Mouse (Mus musculus) liver, embryonic 12.5 days (tissue): ENCODE results near the gene Ndufc2. TPM values are rescaled to one million over a fixed set of nuclear protein-coding genes. Genes with fewer than 3 reads are reported as not detected.
"Not testable (repeated sequence)": the region's sequence is repeated elsewhere in the genome, so short reads cannot be mapped to it uniquely, and the experiment has no call there.

ENCODE experiments used
- ATAC-seq: fragments of 200-750 bp; cut with Nextera tagmentation; 2 replicates; pipeline ENCODE4 v1.8.0; 2017; ENCODE audit warnings: moderate number of reproducible peaks, mild to moderate bottlenecking, moderate library complexity
- H3K27ac ChIP-seq: fragments of 300-500 bp; sonication (generic); 2 replicates; pipeline ENCODE4 v1.5.1; 2016; ENCODE audit warnings: mild to moderate bottlenecking
- H3K27me3 ChIP-seq: fragments of 300-500 bp; sonication (generic); replicated peaks from 2 replicates; pipeline ENCODE4 v1.6.1; 2016; ENCODE audit warnings: mild to moderate bottlenecking, moderate library complexity
- H3K36me3 ChIP-seq: fragments of 300-500 bp; sonication (generic); 2 replicates; pipeline ENCODE4 v1.6.1; 2016; ENCODE audit warnings: mild to moderate bottlenecking, moderate library complexity
- H3K4me1 ChIP-seq: fragments of 300-500 bp; sonication (generic); 2 replicates; pipeline ENCODE4 v1.6.1; 2016
- H3K4me2 ChIP-seq: fragments of 300-500 bp; sonication (generic); 2 replicates; pipeline ENCODE4 v1.6.1; 2016; ENCODE audit warnings: mild to moderate bottlenecking, moderate library complexity
- H3K4me3 ChIP-seq: fragments of 300-500 bp; sonication (generic); 2 replicates; pipeline ENCODE4 v1.5.1; 2016; ENCODE audit warnings: mild to moderate bottlenecking, moderate library complexity
- H3K9ac ChIP-seq: fragments of 300-500 bp; sonication (generic); 2 replicates; pipeline ENCODE4 v1.6.1; 2016; ENCODE audit warnings: mild to moderate bottlenecking, moderate library complexity
- H3K9me3 ChIP-seq: fragments of 300-500 bp; sonication (generic); replicated peaks from 2 replicates; pipeline ENCODE4 v1.6.1; 2016; ENCODE audit warnings: mild to moderate bottlenecking, moderate library complexity
- WGBS: fragments of 180-500 bp; shearing (Covaris S2); methylation state at CpG from one replicate; pipeline ENCODE4 v1.1.7; 2016; ENCODE audit not compliant: insufficient replicate concordance; 5-methylcytosine and 5-hydroxymethylcytosine counted together
- polyA plus RNA-seq: library from polyadenylated mRNA; unstranded; fragments of >200 nt; fragmentation: Nextera tagmentation; extraction: Ambion mirVana; gene quantifications from 2 replicates; pipeline ENCODE4 v1.2.1, GENCODE M21; 2016

Gene Ndufc2
- polyA plus RNA-seq, 1 experiment from 2014 or later: 249 TPM

GRCm38 (mm10) chr7:97433517-97433916, 33.7 kb downstream of the Ndufc2 start:
- not testable (repeated sequence) for ATAC-seq, H3K36me3 ChIP-seq, H3K4me3 ChIP-seq, H3K27me3 ChIP-seq, H3K4me1 ChIP-seq, H3K4me2 ChIP-seq, H3K9ac ChIP-seq, H3K9me3 ChIP-seq, H3K27ac ChIP-seq
- 62% methylated on average over 3 of the region's 3 CpGs for WGBS

- Histone ChIP-seq H3K27me3 (no peaks in the 10 kb centered on the region), H3K4me2 (no peak overlapping the region)
- WGBS: 64% methylated on average over 10 of the region's 10 CpGs
Measured at GRCm38 (mm10) chr7:97434517-97434916, 34.7 kb downstream of the Ndufc2 start.

GRCm38 (mm10) chr7:97438986-97439385, 39.2 kb downstream of the Ndufc2 start:
- no peak overlapping the region for H3K4me2 ChIP-seq
- no peaks in the 10 kb centered on the region for H3K36me3 ChIP-seq
- ATAC-seq: no peak
- H3K27me3 ChIP-seq: no peaks in the 10 kb centered on the region
- no peak overlapping the region for H3K4me3 ChIP-seq
- peaks cover 12% of the 10 kb centered on the region for H3K9me3 ChIP-seq
- H3K9ac ChIP-seq: no peak overlapping the region
- H3K4me1 ChIP-seq: no peaks in the 10 kb centered on the region
- H3K27ac ChIP-seq: no peak overlapping the region

More at GRCm38 (mm10) chr7:97434517-97434916, 34.7 kb downstream of the Ndufc2 start:
- Histone ChIP-seq H3K4me3 (no peak overlapping the region), H3K4me1 (0 out of 2 replicates have a peak, but pooled peaks cover 4% of the 10 kb centered on the region), H3K9ac (no peak overlapping the region), H3K9me3 (no peaks in the 10 kb centered on the region), H3K27ac (no peak overlapping the region), H3K36me3 (no peaks in the 10 kb centered on the region)
- ATAC-seq: no peak

- Histone ChIP-seq H3K36me3 (no peaks in the 10 kb centered on the region), H3K27me3 (no peaks in the 10 kb centered on the region), H3K27ac (no peak overlapping the region), H3K9ac (no peak overlapping the region), H3K4me2 (no peak overlapping the region), H3K4me3 (no peak overlapping the region), H3K9me3 (peaks cover 4% of the 10 kb centered on the region; the same call in 1 of the 2 replicates), H3K4me1 (peaks cover 4% of the 10 kb centered on the region)
- WGBS: 65% methylated on average over 6 of the region's 6 CpGs
- no peak for ATAC-seq
Measured at GRCm38 (mm10) chr7:97446171-97446925, 46.5 kb downstream of the Ndufc2 start.

- Histone ChIP-seq H3K4me1 (peaks cover 12% of the 10 kb centered on the region), H3K27me3 (no peaks in the 10 kb centered on the region), H3K9me3 (no peaks in the 10 kb centered on the region), H3K9ac (no peak overlapping the region), H3K4me2 (no peak overlapping the region), H3K4me3 (no peak overlapping the region), H3K27ac (no peak overlapping the region), H3K36me3 (no peaks in the 10 kb centered on the region)
- 54% methylated on average over 6 of the region's 6 CpGs for WGBS
- no peak for ATAC-seq
Measured at GRCm38 (mm10) chr7:97447050-97447531, 47.3 kb downstream of the Ndufc2 start.

GRCm38 (mm10) chr7:97451023-97451422, 51.2 kb downstream of the Ndufc2 start, which contains the start of gene Kctd14:
TSS of gene Kctd14 (plus strand) at chr7:97451323.
- H3K9me3 ChIP-seq, H3K27me3 ChIP-seq, H3K36me3 ChIP-seq, H3K4me3 ChIP-seq, ATAC-seq: not testable (repeated sequence)
- 59% methylated on average over 2 of the region's 2 CpGs for WGBS
- 0 out of 2 replicates have a peak within 1 kb of the TSS, but pooled peaks have one; percentile 77 for H3K9ac ChIP-seq
- H3K4me2 ChIP-seq: peak within 1 kb of the TSS; percentile 87
- H3K27ac ChIP-seq: peak within 1 kb of the TSS; percentile 96
- peaks cover 43% of the 10 kb centered on the region for H3K4me1 ChIP-seq

GRCm38 (mm10) chr7:97452196-97452595, 52.4 kb downstream of the Ndufc2 start:
- Histone ChIP-seq H3K36me3 (peaks cover 2% of the 10 kb centered on the region), H3K27me3 (no peaks in the 10 kb centered on the region), H3K4me3 (peak overlapping the region; percentile 70; the same call in 1 of the 2 replicates), H3K4me1 (peaks cover 47% of the 10 kb centered on the region), H3K9ac (peak overlapping the region; percentile 77; the same call in 1 of the 2 replicates), H3K4me2 (peak overlapping the region; percentile 87), H3K27ac (peak overlapping the region; percentile 96), H3K9me3 (no peaks in the 10 kb centered on the region)
- 58% methylated on average over 6 of the region's 6 CpGs for WGBS
- ATAC-seq: no peak

- peak overlapping the region; percentile 70 for H3K4me3 ChIP-seq
- ATAC-seq: peak; percentile 99
- H3K4me2 ChIP-seq: peak overlapping the region; percentile 87
- H3K27ac ChIP-seq: peak overlapping the region; percentile 96
- peaks cover 47% of the 10 kb centered on the region for H3K4me1 ChIP-seq
- no peaks in the 10 kb centered on the region for H3K27me3 ChIP-seq
- under 1% methylated on average over 27 of the region's 27 CpGs for WGBS
- peaks cover 12% of the 10 kb centered on the region for H3K36me3 ChIP-seq
- no peaks in the 10 kb centered on the region for H3K9me3 ChIP-seq
- peak overlapping the region; percentile 77 for H3K9ac ChIP-seq
Measured at GRCm38 (mm10) chr7:97453141-97453921, 53.5 kb downstream of the Ndufc2 start.

GRCm38 (mm10) chr7:97454795-97455194, 55.0 kb downstream of the Ndufc2 start:
- peak overlapping the region; percentile 23; the same call in 1 of the 2 replicates for H3K9ac ChIP-seq
- 87% methylated on average over 10 of the region's 10 CpGs for WGBS

GRCm38 (mm10) chr7:97455577-97455976, 55.8 kb downstream of the Ndufc2 start:
- H3K9ac ChIP-seq: no peak overlapping the region
- H3K4me3 ChIP-seq: no peak overlapping the region
- H3K9me3 ChIP-seq: no peaks in the 10 kb centered on the region
- WGBS: 53% methylated on average over 3 of the region's 3 CpGs
- H3K27ac ChIP-seq: no peak overlapping the region
- H3K27me3 ChIP-seq: no peaks in the 10 kb centered on the region
- no peak for ATAC-seq
- peaks cover 26% of the 10 kb centered on the region for H3K36me3 ChIP-seq
- H3K4me2 ChIP-seq: peak overlapping the region; percentile 87
- H3K4me1 ChIP-seq: peaks cover 47% of the 10 kb centered on the region

More at GRCm38 (mm10) chr7:97454795-97455194, 55.0 kb downstream of the Ndufc2 start:
- Histone ChIP-seq H3K4me3 (peak overlapping the region; percentile 70), H3K27me3 (no peaks in the 10 kb centered on the region), H3K27ac (peak overlapping the region; percentile 39; the same call in 1 of the 2 replicates), H3K9me3 (no peaks in the 10 kb centered on the region), H3K4me2 (peak overlapping the region; percentile 87), H3K36me3 (peaks cover 20% of the 10 kb centered on the region), H3K4me1 (peaks cover 47% of the 10 kb centered on the region)
- no peak for ATAC-seq
